Mouse (Mus musculus) forebrain, embryonic 11.5 days (tissue): ENCODE results near the gene Gm3047. TPM values are rescaled to one million over a fixed set of nuclear protein-coding genes. Genes with fewer than 3 reads are reported as not detected.
"Not testable (repeated sequence)": the region's sequence is repeated elsewhere in the genome, so short reads cannot be mapped to it uniquely, and the experiment has no call there.

Experiments used
- ATAC-seq: fragments of 200-750 bp; cut with Nextera tagmentation; replicated peaks from 2 replicates; pipeline ENCODE4 v1.8.0; 2017; ENCODE audit warnings: moderate TSS enrichment; ENCODE audit not compliant: low FRiP score
- DNase-seq: peaks from one replicate; pipeline ENCODE4 v3.0.0-alpha.2; 2017; ENCODE audit warnings: low spot score
- H3K27ac ChIP-seq: fragments of 300-500 bp; sonication (generic); 2 replicates; pipeline ENCODE4 v1.5.1; 2014; ENCODE audit warnings: low read depth, low read length
- H3K27me3 ChIP-seq: fragments of 300-500 bp; sonication (generic); 2 replicates; pipeline ENCODE4 v1.6.1; 2014; ENCODE audit warnings: mild to moderate bottlenecking, low read length, mixed read lengths; ENCODE audit not compliant: control insufficient read depth, insufficient read depth
- H3K36me3 ChIP-seq: fragments of 300-500 bp; sonication (generic); 2 replicates; pipeline ENCODE4 v1.6.1; 2014; ENCODE audit warnings: mild to moderate bottlenecking, low read length, moderate library complexity, mixed read lengths; ENCODE audit not compliant: control insufficient read depth, insufficient read depth
- H3K4me1 ChIP-seq: fragments of 300-500 bp; sonication (generic); replicated peaks from 2 replicates; pipeline ENCODE4 v1.6.1; 2014; ENCODE audit warnings: low read length, mixed read lengths; ENCODE audit not compliant: control insufficient read depth, insufficient read depth
- H3K4me2 ChIP-seq: fragments of 300-500 bp; sonication (generic); 2 replicates; pipeline ENCODE4 v1.6.1; 2014; ENCODE audit warnings: low read depth, mild to moderate bottlenecking, low read length, moderate library complexity, mixed read lengths; ENCODE audit not compliant: severe bottlenecking
- H3K4me3 ChIP-seq: fragments of 300-500 bp; sonication (generic); 2 replicates; pipeline ENCODE4 v1.5.1; 2014; ENCODE audit warnings: low read depth, low read length
- H3K9ac ChIP-seq: fragments of 300-500 bp; sonication (generic); 2 replicates; pipeline ENCODE4 v1.6.1; 2014; ENCODE audit warnings: low read length
- H3K9me3 ChIP-seq: fragments of 300-500 bp; sonication (generic); 2 replicates; pipeline ENCODE4 v1.6.1; 2016; ENCODE audit warnings: low read length, mixed read lengths; ENCODE audit not compliant: control insufficient read depth
- WGBS: fragments of 180-500 bp; shearing (Covaris S2); extraction: QIAGEN DNeasy Blood & Tissue Kit; methylation state at CpG from one replicate; pipeline ENCODE4 v1.1.7; 2014; 5-methylcytosine and 5-hydroxymethylcytosine counted together
- polyA plus RNA-seq: library from polyadenylated mRNA; unstranded; fragments of >200 nt; fragmentation: Nextera tagmentation; extraction: Ambion mirVana; gene quantifications from 2 replicates; pipeline ENCODE4 v1.2.1, GENCODE M21; 2014

Gm3047 gene
- not detected in 2 replicates for polyA plus RNA-seq

GRCm38 (mm10) chr14:4555105-4555504 is at the start of gene Gm3047:
TSS of gene Gm3047 (plus strand) at chr14:4555405.
- no CpG with 5 or more reads among the region's 2 CpGs for WGBS
- not testable (repeated sequence) for H3K27ac ChIP-seq, H3K4me3 ChIP-seq, H3K27me3 ChIP-seq, DNase-seq, H3K36me3 ChIP-seq, H3K4me2 ChIP-seq, ATAC-seq, H3K4me1 ChIP-seq, H3K9ac ChIP-seq, H3K9me3 ChIP-seq

Other genes starting within 250 kb of the Gm3047 start
- gene Gm3149, start 238.1 kb upstream of the Gm3047 start, polyA plus RNA-seq: not detected in 2 replicates
- 0.63 and 0.75 TPM in 2 replicates for gene 2610042L04Rik, start 220.6 kb upstream of the Gm3047 start, polyA plus RNA-seq
- not detected in 2 replicates for gene Gm3159, start 157.9 kb upstream of the Gm3047 start, polyA plus RNA-seq
- 0.41 and 1.1 TPM in 2 replicates for gene Gm3164, start 140.0 kb upstream of the Gm3047 start, polyA plus RNA-seq
- gene Gm3173, start 124.4 kb upstream of the Gm3047 start, polyA plus RNA-seq: not detected in 2 replicates
- not detected in 2 replicates for gene Gm3182, start 73.7 kb upstream of the Gm3047 start, polyA plus RNA-seq
- not detected in 2 replicates for gene Gm8159, start 76.9 kb downstream of the Gm3047 start, polyA plus RNA-seq
- gene Gm3239, start 108.8 kb downstream of the Gm3047 start, polyA plus RNA-seq: not detected in 2 replicates
- not detected in 2 replicates for gene Gm7876, start 153.8 kb downstream of the Gm3047 start, polyA plus RNA-seq
- 0.45 and 0.53 TPM in 2 replicates for gene Gm3252, start 171.4 kb downstream of the Gm3047 start, polyA plus RNA-seq
- not detected in 2 replicates for gene Gm9602, start 220.9 kb downstream of the Gm3047 start, polyA plus RNA-seq